Mouse (Mus musculus): ENCODE results near the gene Lrsam1.
A peak's percentile ranks its signal among the peaks of the same experiment; 100 is the strongest.

Gene Lrsam1

GRCm38 (mm10) chr2:32890280-32890679, 71.1 kb downstream of the Lrsam1 start:
- DNase-seq: no peak

GRCm38 (mm10) chr2:32888551-32888950, 72.9 kb downstream of the Lrsam1 start:
- peak in 1 of 2 experiments; percentile 38 for DNase-seq

DNA sequence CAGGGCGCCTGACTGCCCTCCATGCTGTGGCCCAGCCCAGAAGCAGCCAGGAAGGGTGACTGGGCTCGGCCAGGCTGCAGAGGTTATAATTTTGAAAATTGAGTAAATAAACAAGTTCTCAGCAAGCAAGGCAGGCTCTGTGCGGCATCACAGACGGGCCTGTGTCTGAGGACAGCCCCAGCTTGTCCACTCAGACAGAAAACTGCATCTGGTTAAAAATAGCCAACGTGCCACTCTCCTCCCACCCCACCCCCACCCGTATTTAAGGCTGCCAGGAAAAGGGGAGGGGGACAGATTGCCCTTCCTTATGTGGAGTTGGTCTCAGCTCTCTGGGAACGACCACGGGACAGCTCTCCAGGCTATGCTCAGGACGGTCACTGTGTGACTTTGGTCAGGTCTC, 73.4 kb downstream of the Lrsam1 start:
- peak in 1 of 2 experiments; percentile 58 for DNase-seq

- DNase-seq: peak in 1 of 2 experiments; percentile 48
Observed at GRCm38 (mm10) chr2:32884745-32885144, 76.7 kb downstream of the Lrsam1 start.

DNA sequence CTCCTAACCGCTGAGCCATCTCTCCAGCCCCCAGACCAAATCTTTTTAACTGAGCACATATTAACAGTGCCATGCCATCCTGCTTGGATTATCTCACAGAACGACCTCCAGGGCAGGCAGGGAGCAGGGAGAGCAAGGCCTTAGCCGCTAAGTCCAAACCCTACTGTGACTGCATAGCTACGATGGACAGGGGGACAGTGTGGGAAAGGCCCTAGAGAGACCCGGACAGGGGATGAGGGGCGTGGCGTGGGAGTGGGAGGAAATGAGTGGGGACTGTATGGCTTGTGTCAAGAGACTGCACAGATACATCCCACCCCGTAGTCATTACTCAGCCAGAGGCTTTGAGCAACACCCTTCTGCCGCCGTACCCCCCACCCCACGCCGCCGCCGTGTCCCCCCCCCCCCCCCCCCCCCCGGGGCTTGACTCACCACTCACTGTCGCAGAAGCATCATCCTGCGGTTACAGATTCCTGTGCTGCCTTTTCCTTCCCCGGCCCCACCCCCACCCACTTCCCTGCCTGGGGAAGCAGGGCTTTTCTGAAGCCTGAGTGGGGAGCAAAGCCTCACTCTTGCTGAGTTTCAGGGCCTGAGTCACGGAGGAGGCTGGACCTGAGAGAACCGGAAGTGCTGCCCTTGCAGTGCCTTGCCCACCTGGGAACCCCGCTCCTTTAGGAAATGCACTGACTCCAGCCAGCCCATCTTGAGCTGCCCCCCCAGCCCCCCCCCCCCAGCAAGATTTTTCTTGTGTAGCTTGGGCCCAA, 79.0 kb downstream of the Lrsam1 start:
- DNase-seq: peak; percentile 71 to 76

DNA sequence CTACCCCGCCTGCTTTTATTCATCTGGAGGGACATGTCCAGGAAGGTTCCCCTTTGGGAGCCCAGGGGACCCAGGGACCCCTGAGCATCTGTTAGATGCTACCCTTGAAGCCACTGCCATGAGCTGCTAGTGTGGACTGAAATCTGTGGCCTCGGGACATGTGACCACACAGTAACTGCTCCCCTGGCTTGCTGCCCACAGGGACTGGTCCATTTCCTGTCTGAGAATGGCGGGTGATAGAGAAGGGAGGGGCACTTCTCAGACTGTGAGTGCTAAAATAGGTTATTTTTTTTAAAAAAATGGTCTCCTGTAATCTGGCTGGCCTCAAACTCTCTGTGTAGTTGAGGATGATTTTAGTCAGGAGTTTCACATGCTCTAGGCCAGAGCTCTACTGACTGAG, 79.7 kb downstream of the Lrsam1 start:
- DNase-seq: peak; percentile 90 to 92

GRCm38 (mm10) chr2:32881054-32881453, 80.4 kb downstream of the Lrsam1 start:
- peak in 1 of 2 experiments; percentile 47 for DNase-seq

- no peak for DNase-seq
Observed at GRCm38 (mm10) chr2:32879593-32879992, 81.8 kb downstream of the Lrsam1 start.

GRCm38 (mm10) chr2:32878396-32878795, 83.0 kb downstream of the Lrsam1 start:
- DNase-seq: peak; percentile 52 to 76

- peak; percentile 82 to 93 for DNase-seq
Observed at GRCm38 (mm10) chr2:32877761-32878393, 83.5 kb downstream of the Lrsam1 start.

GRCm38 (mm10) chr2:32877303-32877702, 84.1 kb downstream of the Lrsam1 start:
- peak; percentile 34 to 39 for DNase-seq

GRCm38 (mm10) chr2:32876490-32877302, 84.7 kb downstream of the Lrsam1 start:
- peak; percentile 31 to 50 for DNase-seq

- DNase-seq: peak; percentile 93 to 94
Observed at GRCm38 (mm10) chr2:32875675-32876489, 85.5 kb downstream of the Lrsam1 start, which contains the start of gene Fam129b. Fam129b (plus strand) TSS chr2:32876114.
